In genomic region chr15:81968447-81968846, GRCm38 (mm10) we compare ENCODE assay signal across 20 mouse cellular contexts. TPM values are rescaled to one million over a fixed set of nuclear protein-coding genes. Genes with fewer than 3 reads are reported as not detected.
"Had no signal": no experiment of that assay in that cellular context is flagged by ENCODE, and none has a peak within 500 bp of the region (broad histone marks: within the 10 kb centered on the region; RNA-seq: fewer than 3 reads in every experiment).

No protein-coding gene starts in this region.

- H3K27me3 ChIP-seq: limb, embryonic 13.5 days; liver, embryonic 15.5 days; neural tube, embryonic 12.5 days had no signal

- H3K36me3 ChIP-seq: limb, embryonic 13.5 days; liver, embryonic 15.5 days; neural tube, embryonic 12.5 days had no signal

- H3K4me2 ChIP-seq: limb, embryonic 13.5 days; neural tube, embryonic 12.5 days had no signal

- H3K9ac ChIP-seq: limb, embryonic 13.5 days; liver, embryonic 15.5 days; neural tube, embryonic 12.5 days had no signal

- ATAC-seq: lung, postnatal 0 days had no signal

- H3K27ac ChIP-seq: limb, embryonic 13.5 days; liver, embryonic 15.5 days; neural tube, embryonic 12.5 days had no signal

- H3K4me3 ChIP-seq: limb, embryonic 13.5 days; liver, embryonic 15.5 days; neural tube, embryonic 12.5 days had no signal

- DNase-seq: layer of hippocampus, adult 9-11 months; layer of hippocampus, postnatal 36 days; lung, adult 2 months; midbrain, embryonic 14.5 days; thymus, postnatal 36 days had no signal

- H3K9me3 ChIP-seq: liver, embryonic 15.5 days had no signal

- H3K4me1 ChIP-seq: limb, embryonic 13.5 days; neural tube, embryonic 12.5 days had no signal

RNA-seq across cellular contexts. Expression of gene 1700029P11Rik, which starts 11.9 kb away (rescaled TPM):
- total RNA-seq: layer of hippocampus, adult 18-20 months; layer of hippocampus, postnatal 36 days; left cerebral cortex, adult 8-10 months; left cerebral cortex, postnatal 36 days; liver, adult 2 months; megakaryocyte progenitor cell, adult 5-6 weeks; monocyte, adult 5-6 weeks; neutrophil, adult 5-6 weeks had no signal
- polyA plus RNA-seq: kidney, embryonic 16.5 days; limb, embryonic 13.5 days; liver, adult 2 months; liver, embryonic 15.5 days; lung, adult 2 months; lung, postnatal 0 days; midbrain, embryonic 14.5 days; neural tube, embryonic 12.5 days; small intestine, adult 2 months; stomach, embryonic 16.5 days; thymus, postnatal 0 days had no signal

RNA-seq across cellular contexts. Expression of gene Csdc2, which starts 31.9 kb away (rescaled TPM):
- total RNA-seq: megakaryocyte progenitor cell, adult 5-6 weeks; monocyte, adult 5-6 weeks; neutrophil, adult 5-6 weeks had no signal
